Mouse (Mus musculus) retina, postnatal 7 days (tissue): ENCODE measurements around the gene Zbtb7b.
A peak's percentile ranks its signal among the peaks of the same experiment; 100 is the strongest.
"Not testable (repeated sequence)": the region's sequence is repeated elsewhere in the genome, so short reads cannot be mapped to it uniquely, and the experiment has no call there.

ENCODE experiments used
- DNase-seq: peaks from one replicate; pipeline ENCODE4 v3.0.0-alpha.2; 2012; ENCODE audit warnings: low read depth, low spot score

Gene Zbtb7b

DNA sequence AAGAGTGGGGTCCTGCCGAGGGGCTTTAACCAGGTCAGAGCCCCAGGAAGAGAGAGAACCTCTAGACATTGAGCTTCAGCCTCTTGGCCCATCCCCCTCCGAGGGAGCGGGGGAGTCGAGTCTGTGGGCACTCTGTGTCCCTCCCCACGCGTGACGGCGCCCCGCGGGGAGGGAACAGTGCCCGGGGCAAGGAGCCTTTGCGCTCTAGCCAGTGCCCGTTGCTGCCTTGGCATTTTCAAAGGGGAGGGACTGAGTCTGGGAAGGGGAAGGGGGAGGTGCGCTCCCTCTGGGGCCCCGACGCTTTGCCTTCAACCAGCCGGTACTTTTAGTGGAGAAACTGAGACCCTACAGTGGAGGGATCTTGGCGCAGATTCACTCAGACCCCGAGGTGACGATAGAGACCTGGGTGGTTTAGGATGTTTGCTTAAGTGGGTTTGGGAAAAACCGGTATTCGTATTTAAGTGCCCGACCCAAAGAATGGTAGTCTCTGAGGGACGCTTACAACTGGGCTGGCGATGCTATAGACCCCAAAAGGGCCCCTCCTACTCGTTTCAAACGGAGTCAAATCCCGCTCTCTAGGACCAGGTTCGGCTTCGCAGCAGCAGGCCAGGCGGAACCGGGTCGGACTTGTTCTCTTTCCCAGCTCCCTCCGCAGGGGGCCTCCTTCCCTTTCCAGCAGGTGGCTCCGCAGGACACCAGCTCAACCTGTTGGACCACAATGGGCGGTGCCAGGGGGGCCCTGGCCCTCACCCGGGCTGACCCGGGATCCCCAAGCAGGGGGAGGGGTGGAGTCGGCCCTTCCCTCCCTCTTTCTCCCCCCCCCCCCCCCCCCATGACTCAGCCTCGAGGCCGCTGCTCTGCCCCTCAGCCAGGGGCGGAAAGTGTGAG lies at the start of gene Zbtb7b:
Gene Zbtb7b (minus strand): TSS at position 771 of the 888 bp plus-strand sequence.
- DNase-seq = peak; percentile 68

DNA sequence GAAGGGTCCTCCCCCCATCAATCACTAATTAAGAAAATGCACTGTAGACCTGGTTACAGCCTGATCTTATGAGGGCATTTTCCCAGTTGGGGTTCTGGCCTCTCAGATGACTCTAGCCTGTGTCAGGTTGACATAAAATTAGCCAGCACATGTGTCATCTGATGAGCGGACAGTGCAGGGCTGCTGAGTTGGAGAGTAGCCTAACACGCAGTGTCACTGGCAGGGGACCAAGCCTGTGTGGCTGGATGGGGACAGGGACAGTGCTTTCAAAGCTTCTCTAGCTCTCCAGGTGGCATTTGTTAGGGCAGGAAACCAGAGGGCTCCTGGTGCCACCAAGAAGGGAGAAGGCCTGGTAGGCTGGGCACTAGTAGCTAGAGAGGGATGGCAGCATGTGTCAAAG lies 46.1 kb upstream of the Zbtb7b start:
- DNase-seq = no peak

DNA sequence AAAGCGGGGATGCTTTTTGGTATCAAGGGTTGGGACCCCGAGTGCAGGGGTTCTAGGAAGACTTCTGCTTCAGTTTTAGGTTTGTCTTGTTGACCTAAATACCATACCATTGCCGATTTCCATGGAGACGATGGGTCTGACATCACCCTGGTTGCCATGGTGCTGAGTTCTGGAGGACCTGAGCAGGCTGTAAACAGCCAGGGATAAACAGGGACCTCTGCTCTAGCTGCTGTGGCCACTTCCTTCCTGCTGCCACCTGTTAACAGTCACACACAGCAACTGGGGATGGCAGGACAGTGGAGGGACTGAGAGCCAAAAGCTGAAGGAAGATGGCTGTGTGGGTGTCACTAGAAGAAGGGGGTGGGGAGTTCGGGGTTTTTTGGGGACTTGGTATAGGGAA lies 42.7 kb upstream of the Zbtb7b start:
- DNase-seq = no peak

DNA sequence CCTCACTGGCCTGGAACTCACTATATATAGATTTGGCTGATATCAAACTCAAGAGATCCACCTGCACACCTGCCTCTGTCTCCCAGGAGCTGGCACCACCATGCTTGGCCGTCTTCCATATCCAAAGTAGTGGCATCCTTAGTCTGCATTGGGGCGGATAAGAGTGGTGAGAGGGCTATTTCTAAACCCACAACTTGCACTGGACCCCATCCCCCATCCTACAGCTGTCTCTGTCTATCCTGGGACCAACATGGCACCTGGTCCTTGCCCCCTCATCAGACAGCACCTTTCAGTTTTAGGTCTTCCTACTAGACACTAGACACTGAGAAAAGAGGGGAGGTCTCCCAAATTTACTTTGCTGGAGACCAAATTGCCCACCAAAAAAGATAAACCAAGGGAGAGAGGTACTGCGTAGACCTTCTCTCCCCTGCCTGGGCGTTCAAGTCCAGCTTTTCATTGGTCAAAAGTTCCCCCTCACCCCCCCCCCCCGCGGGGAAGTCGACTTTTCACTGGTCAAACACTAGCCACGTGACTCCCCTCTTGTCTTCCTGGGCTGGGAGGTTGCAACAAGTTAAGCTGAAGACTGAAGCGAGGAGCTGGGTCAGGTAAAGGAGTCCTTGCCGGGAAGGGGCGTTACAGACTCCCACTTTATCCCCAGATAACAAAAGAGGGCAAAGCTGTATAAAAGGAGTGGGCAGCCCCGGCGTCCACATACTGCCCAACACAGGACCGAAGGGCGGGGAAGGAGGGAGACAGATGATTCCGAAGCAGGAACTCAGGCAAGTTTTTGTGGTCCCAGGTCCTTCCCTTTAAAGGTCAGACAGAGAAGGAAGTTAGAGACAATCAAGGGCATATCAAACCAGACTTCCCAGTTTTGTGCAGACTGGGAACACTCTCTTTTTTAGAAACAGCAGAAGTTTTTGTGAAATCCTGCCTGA lies 41.9 kb upstream of the Zbtb7b start, which contains the start of gene Pbxip1:
Gene Pbxip1 (plus strand): TSS at position 531 of the 938 bp plus-strand sequence.
- no peak for DNase-seq

DNA sequence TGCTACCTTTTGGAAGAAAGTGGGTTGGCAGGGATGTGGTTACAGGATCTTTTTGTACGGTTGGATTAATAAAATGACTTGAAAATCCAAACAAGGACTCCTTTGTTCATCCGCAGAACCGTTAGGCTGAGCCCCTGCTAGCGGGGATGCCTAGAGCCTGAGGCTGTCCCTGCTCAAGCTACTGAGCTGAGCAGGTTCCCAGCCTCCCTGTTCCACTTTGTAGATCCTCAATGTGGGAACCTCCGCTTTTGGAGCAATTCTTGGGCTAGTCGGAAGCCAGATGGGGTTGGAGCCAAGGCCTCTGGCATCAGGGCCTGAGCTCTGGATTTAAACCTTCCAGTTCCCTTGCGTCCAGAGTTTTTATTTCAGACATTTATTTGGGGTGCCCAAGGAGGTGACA lies 40.5 kb upstream of the Zbtb7b start:
- no peak for DNase-seq

DNA sequence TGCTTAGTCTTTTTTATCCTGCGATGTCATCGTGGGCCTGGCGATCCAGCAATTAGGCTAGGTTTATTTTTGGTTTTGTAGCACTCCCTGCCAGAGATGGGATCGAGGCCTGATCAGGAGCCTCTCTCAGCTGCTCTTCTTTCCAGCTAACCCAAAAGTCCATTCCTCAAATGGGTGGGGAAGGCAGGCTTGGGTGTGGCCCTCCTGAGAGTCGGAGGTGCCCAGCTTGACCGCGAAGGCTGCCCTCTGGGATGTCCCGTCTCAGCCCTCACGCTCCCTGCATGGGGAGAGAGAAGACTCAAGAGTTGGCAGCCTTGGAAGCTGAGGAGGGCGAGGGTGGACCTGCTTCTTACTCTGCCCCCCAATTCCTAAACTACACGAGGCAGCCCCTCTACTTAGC lies 40.0 kb upstream of the Zbtb7b start:
- DNase-seq = no peak

DNA sequence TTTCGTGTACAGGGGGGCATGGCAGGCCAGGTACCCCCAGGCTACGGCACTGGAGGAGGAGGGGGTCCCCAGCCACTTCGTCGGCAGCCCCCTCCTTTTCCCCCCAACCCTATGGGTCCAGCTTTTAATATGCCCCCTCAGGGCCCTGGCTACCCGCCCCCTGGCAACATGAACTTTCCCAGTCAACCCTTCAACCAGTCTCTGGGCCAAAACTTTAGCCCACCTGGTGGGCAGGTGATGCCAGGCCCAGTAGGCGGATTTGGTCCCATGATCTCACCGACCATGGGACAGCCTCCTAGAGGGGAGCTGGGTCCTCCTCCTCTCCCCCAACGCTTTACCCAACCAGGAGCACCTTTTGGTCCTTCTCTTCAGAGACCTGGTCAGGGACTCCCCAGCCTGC lies 38.0 kb upstream of the Zbtb7b start:
- no peak for DNase-seq

GRCm38 (mm10) chr3:89430171-89431159 lies 35.9 kb upstream of the Zbtb7b start, which contains the start of gene Pygo2:
Gene Pygo2 (plus strand): TSS chr3:89430214.
- peak; percentile 85 for DNase-seq

GRCm38 (mm10) chr3:89429021-89429420 lies 34.4 kb upstream of the Zbtb7b start:
- DNase-seq = not testable (repeated sequence)

- DNase-seq = no peak
These were observed 31.3 kb upstream of the Zbtb7b start for GRCm38 (mm10) chr3:89425876-89426275.

GRCm38 (mm10) chr3:89425141-89425525 lies 30.6 kb upstream of the Zbtb7b start:
- no peak for DNase-seq

DNA sequence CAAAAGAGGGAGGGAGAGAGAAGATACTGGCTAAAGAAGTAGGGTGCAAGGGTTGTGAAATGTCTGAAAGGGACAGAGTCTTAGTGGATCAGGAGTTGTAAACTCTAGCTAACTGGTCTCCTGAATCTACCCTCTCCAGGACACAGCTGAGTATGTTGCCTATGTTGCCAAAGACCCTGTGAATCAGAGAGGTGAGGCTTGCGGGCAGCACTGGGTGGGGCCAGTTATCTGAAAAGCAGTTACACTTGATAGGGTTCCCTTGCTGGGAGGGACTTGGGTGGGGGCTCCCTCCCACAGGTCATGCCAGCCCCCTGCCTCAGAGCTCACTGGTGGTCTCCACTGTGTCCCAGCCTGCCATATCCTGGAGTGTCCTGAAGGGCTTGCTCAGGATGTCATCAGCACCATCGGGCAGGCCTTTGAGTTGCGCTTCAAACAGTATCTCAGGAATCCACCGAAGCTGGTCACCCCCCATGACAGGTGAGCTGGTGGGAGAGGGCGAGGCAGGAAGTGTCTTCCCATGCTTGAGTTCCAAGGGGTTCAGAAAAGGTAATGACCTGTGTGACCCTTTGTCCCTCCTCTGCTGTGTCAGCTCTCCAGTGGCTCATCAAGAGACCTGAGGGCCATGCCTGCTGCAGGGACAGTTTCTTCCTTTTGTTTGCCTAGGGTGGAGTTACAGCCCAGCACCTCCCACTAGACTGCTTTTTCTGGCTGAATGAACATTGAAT lies 30.0 kb upstream of the Zbtb7b start:
- DNase-seq = no peak

GRCm38 (mm10) chr3:89422556-89423205 lies 28.1 kb upstream of the Zbtb7b start:
- DNase-seq = no peak

GRCm38 (mm10) chr3:89421810-89422473 lies 27.4 kb upstream of the Zbtb7b start:
- no peak for DNase-seq

- DNase-seq = no peak
These were observed 26.6 kb upstream of the Zbtb7b start for GRCm38 (mm10) chr3:89421002-89421774.

DNA sequence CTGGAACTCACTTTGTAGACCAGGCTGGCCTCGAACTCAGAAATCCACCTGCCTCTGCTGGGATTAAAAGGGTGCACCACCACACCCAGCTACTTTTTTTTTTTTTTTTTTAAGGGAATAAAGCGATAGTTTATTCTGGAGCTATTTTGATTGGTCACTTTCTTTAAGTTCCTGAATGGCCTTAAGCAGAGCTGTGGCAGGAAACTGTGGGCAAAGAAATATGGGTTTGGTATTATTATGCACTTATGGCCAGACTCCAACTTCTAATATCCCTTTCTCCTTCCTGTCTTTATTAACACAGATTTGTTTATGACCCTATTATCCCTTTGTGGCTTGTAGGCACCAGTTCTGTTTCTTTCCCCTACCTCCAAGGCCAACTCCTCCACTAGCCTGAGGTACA lies 25.8 kb upstream of the Zbtb7b start:
- DNase-seq = no peak

GRCm38 (mm10) chr3:89419981-89420380 lies 25.4 kb upstream of the Zbtb7b start:
- DNase-seq = no peak

- DNase-seq = no peak
These were observed 25.0 kb upstream of the Zbtb7b start for GRCm38 (mm10) chr3:89419571-89419970.

DNA sequence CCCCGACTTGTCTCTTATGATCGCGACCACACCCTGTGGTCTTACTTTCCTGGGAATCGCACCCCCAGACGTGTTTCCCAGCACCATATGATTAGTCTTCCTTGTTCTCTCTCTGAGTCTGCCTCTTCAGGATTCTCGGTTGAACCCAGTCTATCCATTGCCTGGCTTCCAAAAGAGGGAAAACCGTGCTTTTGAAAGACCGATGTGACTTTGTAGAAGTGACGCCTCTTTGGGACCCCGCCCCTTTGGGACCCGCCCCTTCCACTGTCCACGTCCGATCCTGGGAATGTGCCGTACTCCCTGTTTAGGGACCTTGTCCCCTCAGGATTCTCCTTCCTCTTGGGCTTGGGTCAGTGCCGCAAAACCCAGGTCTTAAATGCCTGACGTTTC lies 24.3 kb upstream of the Zbtb7b start:
- DNase-seq = no peak
